21 mouse cellular contexts compared by ENCODE assay signal in the genomic region with DNA sequence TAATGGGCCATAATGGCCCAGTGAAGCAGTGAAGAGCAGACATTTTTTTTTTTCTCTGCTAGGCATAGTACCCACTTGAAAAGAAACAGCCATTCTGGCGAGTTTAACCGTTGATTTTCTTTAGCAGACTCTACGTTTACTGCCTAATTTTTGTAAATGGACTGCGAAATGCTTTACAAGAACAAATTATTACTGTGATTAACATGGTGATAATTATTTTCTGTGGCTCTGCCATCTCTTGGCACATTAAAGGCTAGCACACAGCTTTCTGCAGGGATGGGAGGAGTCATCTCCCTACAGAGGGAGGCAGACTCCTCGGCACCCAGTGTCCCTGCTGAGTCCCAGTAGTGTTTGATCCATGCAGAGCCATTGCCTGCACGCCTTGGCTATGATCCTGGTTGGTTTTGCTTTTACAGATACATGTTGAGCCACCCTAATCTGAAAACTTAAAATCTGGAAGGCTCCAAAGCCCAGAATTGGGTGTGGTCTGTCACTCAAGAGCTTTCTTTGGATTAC.
DNase-seq lines count a peak whose midpoint lies in the region; ATAC-seq and TF ChIP-seq lines count a peak whose summit lies in the region.
"Had no signal": no experiment of that assay in that cellular context is flagged by ENCODE, and none has a peak within 500 bp of the region (broad histone marks: within the 10 kb centered on the region; RNA-seq: fewer than 3 reads in every experiment).

No protein-coding gene starts in this region.

- no peaks in the 10 kb centered on the region for H3K9me3 ChIP-seq in forebrain, embryonic 14.5 days (replicated peaks; ENCODE audit: control insufficient read depth, low read length)
- no peaks in the 10 kb centered on the region for H3K9me3 ChIP-seq in forebrain, embryonic 13.5 days (replicated peaks)
- H3K9me3 ChIP-seq in forebrain, postnatal 0 days (ENCODE audit: low read length), result no peaks in the 10 kb centered on the region
- H3K9me3 ChIP-seq: embryonic facial prominence, embryonic 13.5 days; embryonic facial prominence, embryonic 15.5 days had no signal

- H3K4me3 ChIP-seq in forebrain, embryonic 14.5 days (ENCODE audit: low read depth, low read length), result no peak overlapping the region
- H3K4me3 ChIP-seq in forebrain, embryonic 13.5 days, result no peak overlapping the region
- H3K4me3 ChIP-seq in forebrain, postnatal 0 days (ENCODE audit: low read depth, low read length), result no peak overlapping the region
- H3K4me3 ChIP-seq in lung, adult 2 months (replicated peaks; ENCODE audit: extremely low read depth, low read depth, low read length), result no peak overlapping the region
- H3K4me3 ChIP-seq: embryonic facial prominence, embryonic 13.5 days; embryonic facial prominence, embryonic 15.5 days; erythroblast, embryonic 14.5 days had no signal

- TF ChIP-seq POLR2A in brain, embryonic 14.5 days (IDR thresholded peaks at IDR 0.05; ENCODE audit: borderline replicate concordance, extremely low read depth, insufficient read depth, insufficient read length, poor library complexity, severe bottlenecking), result no peak
- TF ChIP-seq POLR2A in lung, adult 2 months (IDR thresholded peaks at IDR 0.05; ENCODE audit: borderline replicate concordance, extremely low read depth, low read depth, low read length), result no peak

- no peak overlapping the region for H3K9ac ChIP-seq in forebrain, embryonic 14.5 days (ENCODE audit: low read length)
- no peak overlapping the region for H3K9ac ChIP-seq in forebrain, embryonic 13.5 days
- H3K9ac ChIP-seq in forebrain, postnatal 0 days, result no peak overlapping the region
- H3K9ac ChIP-seq: embryonic facial prominence, embryonic 13.5 days; embryonic facial prominence, embryonic 15.5 days had no signal

- no peak overlapping the region for H3K27ac ChIP-seq in forebrain, embryonic 14.5 days (ENCODE audit: low read depth, low read length)
- H3K27ac ChIP-seq in forebrain, embryonic 13.5 days, result no peak overlapping the region
- no peak overlapping the region for H3K27ac ChIP-seq in forebrain, postnatal 0 days (ENCODE audit: low read depth, low read length)
- H3K27ac ChIP-seq: embryonic facial prominence, embryonic 13.5 days; embryonic facial prominence, embryonic 15.5 days had no signal

- no peaks in the 10 kb centered on the region for H3K27me3 ChIP-seq in forebrain, embryonic 14.5 days (replicated peaks; ENCODE audit: control insufficient read depth, insufficient read depth, low read length)
- no peaks in the 10 kb centered on the region for H3K27me3 ChIP-seq in forebrain, embryonic 13.5 days
- no peaks in the 10 kb centered on the region for H3K27me3 ChIP-seq in forebrain, postnatal 0 days (ENCODE audit: insufficient read depth, low read length)
- H3K27me3 ChIP-seq: embryonic facial prominence, embryonic 13.5 days; embryonic facial prominence, embryonic 15.5 days had no signal

- no peaks in the 10 kb centered on the region for H3K36me3 ChIP-seq in forebrain, embryonic 14.5 days (ENCODE audit: control insufficient read depth, insufficient read depth, low read length)
- H3K36me3 ChIP-seq in forebrain, embryonic 13.5 days (ENCODE audit: poor library complexity, severe bottlenecking), result no peaks in the 10 kb centered on the region
- no peaks in the 10 kb centered on the region for H3K36me3 ChIP-seq in forebrain, postnatal 0 days (ENCODE audit: insufficient read depth)
- H3K36me3 ChIP-seq: embryonic facial prominence, embryonic 13.5 days; embryonic facial prominence, embryonic 15.5 days had no signal

- peak; percentile 65 for DNase-seq in forebrain, embryonic 14.5 days (ENCODE audit: low spot score)
- DNase-seq in right cerebral cortex, postnatal 10 days (ENCODE audit: low spot score in 2 of 2), result peak; percentile 26 to 31
- DNase-seq in right cerebral cortex, postnatal 36 days (ENCODE audit: low spot score in 2 of 2), result no peak
- DNase-seq in brain, embryonic 14.5 days (ENCODE audit: low read depth), result peak; percentile 67
- peak; percentile 44 for DNase-seq in forebrain, postnatal 0 days
- DNase-seq in layer of hippocampus, postnatal 10 days (ENCODE audit: low spot score in 2 of 2), result no peak
- DNase-seq in lung, adult 2 months, result no peak
- DNase-seq: adrenal gland, adult 2 months; adrenal gland, postnatal 10 days; adrenal gland, postnatal 25 days; cerebellum, adult 11 months; cerebellum, adult 18-20 months; cerebellum, adult 8-10 months; cerebellum, adult 9-11 months; cerebellum, postnatal 14 days; cerebellum, postnatal 36 days; embryo, embryonic 11 days had no signal

- 27% methylated on average over 6 of the region's 6 CpGs for WGBS in forebrain, embryonic 14.5 days
- 33% methylated on average over 6 of the region's 6 CpGs for WGBS in forebrain, embryonic 13.5 days
- WGBS in forebrain, postnatal 0 days, result 34% methylated on average over 6 of the region's 6 CpGs
- WGBS in lung, adult 2 months, result 68% methylated on average over 6 of the region's 6 CpGs

- no peak overlapping the region for H3K4me2 ChIP-seq in forebrain, embryonic 14.5 days (ENCODE audit: low read length)
- no peak overlapping the region for H3K4me2 ChIP-seq in forebrain, embryonic 13.5 days
- no peak overlapping the region for H3K4me2 ChIP-seq in forebrain, postnatal 0 days (ENCODE audit: low read depth)
- H3K4me2 ChIP-seq: embryonic facial prominence, embryonic 13.5 days; embryonic facial prominence, embryonic 15.5 days had no signal

- no peak for TF ChIP-seq CTCF in brain, embryonic 14.5 days (IDR thresholded peaks at IDR 0.05; ENCODE audit: borderline replicate concordance, extremely low read depth, insufficient read depth, insufficient read length)
- TF ChIP-seq CTCF in forebrain, postnatal 0 days (IDR thresholded peaks at IDR 0.05; ENCODE audit: low read depth), result no peak
- no peak for TF ChIP-seq CTCF in lung, adult 2 months (IDR thresholded peaks at IDR 0.05; ENCODE audit: insufficient read depth, low read length)

- H3K4me1 ChIP-seq in forebrain, embryonic 14.5 days (ENCODE audit: control insufficient read depth, insufficient read depth, low read length), result peaks cover 28% of the 10 kb centered on the region
- peaks cover 32% of the 10 kb centered on the region for H3K4me1 ChIP-seq in forebrain, embryonic 13.5 days
- peaks cover 9% of the 10 kb centered on the region; the same call in 1 of the 2 replicates for H3K4me1 ChIP-seq in forebrain, postnatal 0 days (ENCODE audit: insufficient read depth)
- H3K4me1 ChIP-seq in lung, adult 2 months (ENCODE audit: control insufficient read depth, insufficient read depth, low read length), result no peaks in the 10 kb centered on the region

- ATAC-seq in forebrain, embryonic 14.5 days, result no peak
- no peak for ATAC-seq in forebrain, embryonic 13.5 days
- ATAC-seq in forebrain, postnatal 0 days, result peak; percentile 25; the same call in 1 of the 2 replicates

Comparison
In these comparisons a context has a peak if more than half of its experiments do, and no peak if none do; other contexts are left out.
1. DNase-seq: peak in forebrain, embryonic 14.5 days (single experiment), right cerebral cortex, postnatal 10 days (2 of 2), brain, embryonic 14.5 days (single experiment) and forebrain, postnatal 0 days (single experiment); none in right cerebral cortex, postnatal 36 days (0 of 2), layer of hippocampus, postnatal 10 days (0 of 2) and lung, adult 2 months (single experiment).